Mouse (Mus musculus): ENCODE measurements around the gene Plxna2. TPM values are rescaled to one million over a fixed set of nuclear protein-coding genes. Genes with fewer than 3 reads are reported as not detected.

Gene Plxna2
- polyA plus RNA-seq, 1 experiment from 2014 or later, result 8.5 TPM

DNA sequence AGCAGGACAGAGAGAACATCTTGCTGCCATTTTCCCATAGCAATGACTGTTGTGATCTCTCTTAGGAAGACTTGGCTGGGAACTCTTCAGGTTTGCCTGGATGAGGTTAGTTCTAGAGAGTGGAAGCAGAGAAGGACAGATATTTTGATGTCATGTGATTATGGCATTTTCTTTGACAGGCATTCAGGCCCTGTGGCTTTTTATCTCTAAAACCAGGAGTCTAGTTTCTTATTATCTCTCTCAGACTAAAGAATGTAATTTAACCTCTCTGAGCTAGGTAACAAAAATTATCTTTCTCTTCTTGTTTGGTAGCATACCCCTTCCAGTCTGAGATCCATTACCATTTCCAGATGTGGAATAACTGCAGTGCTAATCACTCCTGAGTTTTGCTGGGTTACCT, 55.2 kb downstream of the Plxna2 start:
- H3K27me3 ChIP-seq, result no peaks in the 10 kb centered on the region
- H3K4me2 ChIP-seq, result no peak overlapping the region
- H3K4me1 ChIP-seq, result peaks cover 5% of the 10 kb centered on the region
- no peak overlapping the region for H3K9ac ChIP-seq
- H3K4me3 ChIP-seq, result no peak overlapping the region
- H3K9me3 ChIP-seq, result no peaks in the 10 kb centered on the region
- no peaks in the 10 kb centered on the region for H3K36me3 ChIP-seq
- ATAC-seq (ENCODE audit: borderline replicate concordance, extremely low read depth, low FRiP score, low TSS enrichment), result no peak
- H3K27ac ChIP-seq, result no peak overlapping the region

DNA sequence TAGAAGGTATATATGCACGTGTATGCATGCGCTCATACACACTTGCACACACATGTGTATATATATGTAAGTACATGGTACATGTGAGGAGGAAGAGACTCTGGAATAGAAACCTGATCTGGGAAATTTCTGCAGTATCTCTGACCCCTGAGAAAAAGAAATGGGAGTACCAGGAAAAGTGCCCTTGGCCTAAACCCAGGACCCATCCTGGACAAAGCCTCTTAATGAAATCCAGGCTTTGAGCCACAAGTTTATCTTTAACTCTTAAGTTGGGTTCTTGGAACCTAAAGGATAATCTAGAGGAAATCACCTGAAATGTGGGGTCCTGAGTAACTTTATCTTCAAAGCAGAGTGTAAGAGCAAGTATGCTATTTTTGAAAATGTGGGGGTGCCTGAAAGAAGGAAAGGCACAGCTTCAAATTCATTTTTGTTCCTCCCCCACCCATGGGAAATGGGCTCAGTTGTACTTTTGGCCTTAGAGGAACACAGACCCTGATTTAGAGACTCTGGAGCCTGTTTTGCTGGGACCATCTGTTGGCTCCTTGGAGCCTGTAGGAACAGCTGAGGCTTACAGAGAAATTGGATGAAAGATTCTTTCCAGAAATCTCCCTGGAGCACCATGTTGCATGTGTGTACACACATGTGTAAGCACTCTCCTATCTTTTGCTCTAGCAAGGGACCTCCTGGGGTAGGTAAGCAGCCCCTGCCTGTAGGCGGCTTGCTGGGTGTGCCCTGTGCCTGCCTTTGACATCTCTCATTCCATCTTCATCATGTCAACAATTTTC, 57.3 kb downstream of the Plxna2 start:
- H3K4me2 ChIP-seq, result no peak overlapping the region
- ATAC-seq (ENCODE audit: borderline replicate concordance, extremely low read depth, low FRiP score, low TSS enrichment), result no peak; the same call in 1 of the 2 replicates
- 76% methylated on average over 3 of the region's 3 CpGs for WGBS
- no peak overlapping the region for H3K4me3 ChIP-seq
- H3K27ac ChIP-seq, result no peak overlapping the region
- no peaks in the 10 kb centered on the region for H3K9me3 ChIP-seq
- H3K9ac ChIP-seq, result no peak overlapping the region
- H3K27me3 ChIP-seq, result no peaks in the 10 kb centered on the region
- H3K36me3 ChIP-seq, result no peaks in the 10 kb centered on the region
- H3K4me1 ChIP-seq, result peaks cover 19% of the 10 kb centered on the region

DNA sequence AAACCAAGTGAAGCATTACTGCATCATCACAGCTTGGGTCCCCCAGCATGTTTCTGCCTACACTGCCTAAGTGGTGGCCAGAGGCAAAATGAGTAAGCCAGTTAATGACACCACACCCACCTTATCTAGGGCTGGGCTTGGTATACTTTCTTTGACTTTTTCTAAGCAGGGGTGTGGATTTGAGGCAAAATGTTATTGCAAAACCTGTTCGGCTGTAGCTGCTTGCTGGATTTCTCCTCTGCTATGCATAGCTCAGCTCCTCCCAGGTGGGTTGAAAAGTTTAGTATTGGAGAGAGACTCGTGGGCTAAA, 57.8 kb downstream of the Plxna2 start:
- no peak overlapping the region for H3K4me2 ChIP-seq
- H3K9me3 ChIP-seq, result no peaks in the 10 kb centered on the region
- H3K27ac ChIP-seq, result no peak overlapping the region
- no peak overlapping the region for H3K4me3 ChIP-seq
- no peak; the same call in 1 of the 2 replicates for ATAC-seq (ENCODE audit: borderline replicate concordance, extremely low read depth, low FRiP score, low TSS enrichment)
- no peak overlapping the region for H3K9ac ChIP-seq
- no peaks in the 10 kb centered on the region for H3K27me3 ChIP-seq
- H3K36me3 ChIP-seq, result no peaks in the 10 kb centered on the region
- H3K4me1 ChIP-seq, result peaks cover 24% of the 10 kb centered on the region
- 27% methylated on average over 2 of the region's 2 CpGs for WGBS

DNA sequence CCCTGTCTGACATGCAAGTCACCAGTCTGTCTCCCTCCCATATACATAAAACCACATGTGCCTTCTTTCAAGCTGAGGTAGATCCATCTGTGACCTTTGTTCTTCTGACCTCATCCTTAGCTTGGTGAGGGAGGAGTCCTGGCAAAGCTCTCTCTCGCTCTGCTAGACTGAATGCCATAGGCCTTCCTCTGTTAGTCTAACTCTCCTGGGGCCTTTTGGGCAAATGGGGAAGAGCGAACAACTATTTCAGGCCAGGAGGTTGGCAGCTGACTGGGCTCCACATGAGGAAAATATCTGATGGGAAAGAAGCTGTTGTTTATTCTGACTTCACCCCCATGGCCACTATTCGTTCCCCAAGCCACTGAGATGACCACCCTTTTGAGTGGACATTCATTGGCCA, 59.9 kb downstream of the Plxna2 start:
- no peak overlapping the region for H3K4me2 ChIP-seq
- no peak overlapping the region for H3K4me3 ChIP-seq
- H3K27ac ChIP-seq, result no peak overlapping the region
- H3K27me3 ChIP-seq, result no peaks in the 10 kb centered on the region
- no peaks in the 10 kb centered on the region for H3K9me3 ChIP-seq
- no peak for ATAC-seq (ENCODE audit: borderline replicate concordance, extremely low read depth, low FRiP score, low TSS enrichment)
- no peak overlapping the region for H3K9ac ChIP-seq
- peaks cover 26% of the 10 kb centered on the region for H3K4me1 ChIP-seq
- 72% methylated on average over 3 of the region's 3 CpGs for WGBS
- no peaks in the 10 kb centered on the region for H3K36me3 ChIP-seq

DNA sequence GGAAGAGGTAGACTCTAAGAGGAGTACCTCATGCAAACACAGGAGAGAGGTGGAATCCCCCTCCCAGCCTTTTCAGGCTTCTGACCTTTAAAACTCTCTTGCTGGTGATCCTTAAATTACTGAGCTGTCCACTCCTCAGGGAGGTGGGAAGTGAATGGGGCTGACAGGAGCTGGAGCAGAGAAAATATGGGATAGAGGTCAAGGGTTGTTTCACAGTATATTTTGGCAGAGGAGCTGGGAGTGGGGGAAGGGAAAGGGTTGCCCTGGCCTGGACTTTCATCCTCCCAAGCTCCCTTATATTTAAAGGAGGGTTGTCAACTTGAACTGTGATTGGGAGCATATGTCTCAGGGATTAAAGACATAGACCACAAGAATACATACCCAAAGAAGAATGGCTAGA, 61.1 kb downstream of the Plxna2 start:
- Histone ChIP-seq H3K36me3 (no peaks in the 10 kb centered on the region), H3K9ac (no peak overlapping the region), H3K4me1 (peaks cover 26% of the 10 kb centered on the region), H3K27ac (no peak overlapping the region), H3K4me2 (no peak overlapping the region), H3K9me3 (no peaks in the 10 kb centered on the region), H3K27me3 (no peaks in the 10 kb centered on the region), H3K4me3 (no peak overlapping the region)
- ATAC-seq (ENCODE audit: borderline replicate concordance, extremely low read depth, low FRiP score, low TSS enrichment), result 0 out of 2 replicates have a peak, but pooled peaks have one; percentile 29

DNA sequence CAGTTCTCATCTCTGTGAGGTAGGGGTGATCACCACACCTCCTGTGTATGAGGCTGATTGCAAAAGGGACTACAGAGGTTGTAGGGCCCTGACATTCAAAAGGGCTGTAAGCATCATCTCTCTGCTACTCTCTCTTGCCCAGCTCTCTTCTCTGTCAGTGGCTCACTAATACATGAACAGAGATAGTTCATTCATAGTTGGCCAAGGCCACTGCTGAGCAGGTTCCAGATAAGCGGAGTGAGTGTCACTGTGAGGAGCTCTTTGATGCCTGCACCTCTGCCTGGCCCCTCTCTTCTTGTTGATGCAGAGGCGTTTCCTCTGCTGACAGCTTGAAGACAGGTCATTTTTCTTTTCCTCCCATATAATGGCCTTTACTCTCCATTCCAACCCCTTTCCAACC, 62.1 kb downstream of the Plxna2 start:
- 34% methylated on average over 2 of the region's 2 CpGs for WGBS
- Histone ChIP-seq H3K36me3 (no peaks in the 10 kb centered on the region), H3K4me1 (peaks cover 26% of the 10 kb centered on the region), H3K27ac (no peak overlapping the region), H3K9ac (no peak overlapping the region), H3K27me3 (no peaks in the 10 kb centered on the region), H3K4me3 (no peak overlapping the region), H3K4me2 (no peak overlapping the region), H3K9me3 (no peaks in the 10 kb centered on the region)
- ATAC-seq (ENCODE audit: borderline replicate concordance, extremely low read depth, low FRiP score, low TSS enrichment), result no peak

DNA sequence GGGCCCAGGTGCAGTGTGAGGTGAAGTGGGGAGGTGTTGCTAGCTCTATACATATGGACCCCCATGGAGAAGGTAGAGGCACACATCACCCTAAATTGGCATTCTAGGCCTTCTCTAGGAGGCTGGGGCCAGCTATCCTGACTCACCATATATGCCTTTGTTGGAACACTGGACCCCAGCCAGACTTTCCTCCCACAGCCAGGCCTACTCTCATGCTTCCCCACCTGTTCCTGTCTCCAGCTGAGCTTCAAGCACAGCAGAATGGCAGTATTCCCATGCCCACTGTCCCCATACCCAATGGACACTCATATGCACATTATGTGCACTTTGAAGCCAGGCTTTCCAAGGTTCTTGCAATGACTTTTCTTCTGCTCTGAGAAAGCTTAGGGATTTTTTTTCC, 64.0 kb downstream of the Plxna2 start:
- Histone ChIP-seq H3K9me3 (no peaks in the 10 kb centered on the region), H3K4me1 (peaks cover 26% of the 10 kb centered on the region), H3K36me3 (no peaks in the 10 kb centered on the region), H3K27me3 (no peaks in the 10 kb centered on the region), H3K27ac (no peak overlapping the region), H3K4me3 (no peak overlapping the region), H3K9ac (no peak overlapping the region), H3K4me2 (no peak overlapping the region)
- no peak for ATAC-seq (ENCODE audit: borderline replicate concordance, extremely low read depth, low FRiP score, low TSS enrichment)

DNA sequence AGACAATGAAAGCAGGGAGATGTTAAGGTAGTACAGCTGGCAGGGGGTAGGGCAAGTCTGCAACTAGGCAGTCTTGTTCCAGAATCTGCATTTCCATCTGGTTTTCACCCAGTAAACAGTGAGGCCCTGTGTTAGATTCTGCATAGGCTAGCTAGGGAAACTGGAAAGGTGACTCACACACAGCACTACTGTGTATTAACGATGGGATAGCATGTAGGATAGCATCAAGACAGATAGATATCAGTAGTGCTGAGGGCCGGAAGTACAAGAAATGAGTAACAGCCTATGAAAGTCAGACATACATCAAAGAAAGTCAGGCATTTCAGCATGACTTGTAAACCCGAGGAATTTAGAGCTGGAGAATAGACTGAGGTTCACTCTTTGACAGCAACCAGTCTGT, 65.1 kb downstream of the Plxna2 start:
- no peak overlapping the region for H3K4me3 ChIP-seq
- no peak overlapping the region for H3K27ac ChIP-seq
- no peak for ATAC-seq (ENCODE audit: borderline replicate concordance, extremely low read depth, low FRiP score, low TSS enrichment)
- H3K9me3 ChIP-seq, result no peaks in the 10 kb centered on the region
- peaks cover 24% of the 10 kb centered on the region for H3K4me1 ChIP-seq
- no peaks in the 10 kb centered on the region for H3K27me3 ChIP-seq
- H3K9ac ChIP-seq, result no peak overlapping the region
- 60% methylated on average over 3 of the region's 3 CpGs for WGBS
- H3K4me2 ChIP-seq, result no peak overlapping the region
- H3K36me3 ChIP-seq, result no peaks in the 10 kb centered on the region

DNA sequence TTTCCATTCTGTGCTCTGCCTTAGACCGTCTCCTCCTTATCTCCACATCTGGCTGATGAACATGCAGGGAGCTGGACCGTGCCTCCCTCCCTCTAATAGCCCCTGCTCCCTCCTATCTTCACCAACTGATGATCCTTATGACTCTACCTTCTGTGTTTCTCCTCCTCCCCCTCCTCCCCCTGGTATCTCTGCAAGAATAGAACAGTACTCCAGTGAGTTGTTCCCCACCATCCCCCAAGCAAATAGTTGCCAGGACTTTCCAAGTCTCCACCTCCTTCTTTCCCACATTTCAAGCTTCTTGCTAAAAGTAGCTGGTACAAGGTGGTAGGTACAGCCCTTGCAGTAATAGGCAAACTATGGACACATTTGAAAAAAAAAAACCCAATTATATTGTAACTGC, 67.9 kb downstream of the Plxna2 start:
- whole genome bisulfite sequencing, result 68% methylated on average over 2 of the region's 2 CpGs
- no peak overlapping the region for H3K27ac ChIP-seq
- H3K4me2 ChIP-seq, result no peak overlapping the region
- no peaks in the 10 kb centered on the region for H3K27me3 ChIP-seq
- H3K9ac ChIP-seq, result no peak overlapping the region
- no peak for ATAC-seq (ENCODE audit: borderline replicate concordance, extremely low read depth, low FRiP score, low TSS enrichment)
- H3K4me3 ChIP-seq, result no peak overlapping the region
- H3K9me3 ChIP-seq, result no peaks in the 10 kb centered on the region
- peaks cover 4% of the 10 kb centered on the region; the same call in 1 of the 2 replicates for H3K4me1 ChIP-seq
- H3K36me3 ChIP-seq, result no peaks in the 10 kb centered on the region

DNA sequence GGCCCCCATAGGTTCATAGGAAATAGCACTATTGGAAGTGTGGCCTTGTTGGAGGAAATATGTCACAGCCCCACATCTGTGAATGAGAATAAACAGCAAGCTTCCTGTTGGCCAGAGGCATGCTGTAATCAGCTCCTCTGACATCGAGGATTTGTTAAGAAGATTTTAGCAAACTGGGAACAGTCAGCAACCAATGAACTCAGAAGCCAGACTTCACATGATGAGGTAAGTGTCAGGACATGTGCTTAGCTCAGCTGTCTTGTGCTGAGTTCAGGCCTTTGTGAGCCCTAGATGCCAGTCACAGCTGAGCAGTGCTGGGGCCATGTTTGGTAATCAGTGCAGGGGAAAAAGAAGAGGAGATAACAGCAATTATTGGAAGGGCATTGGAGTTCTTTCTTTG, 69.7 kb downstream of the Plxna2 start:
- no peak overlapping the region for H3K9ac ChIP-seq
- H3K4me2 ChIP-seq, result no peak overlapping the region
- H3K9me3 ChIP-seq, result no peaks in the 10 kb centered on the region
- no peak overlapping the region for H3K4me3 ChIP-seq
- H3K27ac ChIP-seq, result no peak overlapping the region
- ATAC-seq (ENCODE audit: borderline replicate concordance, extremely low read depth, low FRiP score, low TSS enrichment), result 0 out of 2 replicates have a peak, but pooled peaks have one; percentile 50
- H3K27me3 ChIP-seq, result no peaks in the 10 kb centered on the region
- WGBS, result 40% methylated on average over 1 of the region's 1 CpGs
- no peaks in the 10 kb centered on the region for H3K36me3 ChIP-seq
- 0 out of 2 replicates have a peak, but pooled peaks cover 2% of the 10 kb centered on the region for H3K4me1 ChIP-seq

DNA sequence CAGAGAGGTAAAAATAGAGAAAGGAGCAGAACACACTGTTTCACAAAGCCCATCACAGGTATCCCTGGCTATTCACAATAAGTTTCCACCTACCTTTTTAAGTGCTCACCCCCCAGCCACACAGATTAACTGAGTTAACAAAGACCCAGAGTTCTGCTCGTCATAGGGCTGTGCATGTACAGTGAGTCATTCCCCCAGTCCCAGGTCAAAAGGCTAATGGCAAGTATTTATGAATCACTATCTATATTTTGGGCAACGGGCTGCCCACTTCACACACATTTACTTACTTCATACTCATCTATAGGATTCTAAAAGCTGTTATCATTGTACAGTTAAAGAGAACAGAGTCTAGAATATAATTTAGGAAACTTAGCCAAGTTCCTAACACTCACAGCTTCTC, 70.1 kb downstream of the Plxna2 start:
- 34% methylated on average over 2 of the region's 2 CpGs for WGBS
- no peaks in the 10 kb centered on the region for H3K9me3 ChIP-seq
- H3K4me2 ChIP-seq, result no peak overlapping the region
- H3K9ac ChIP-seq, result no peak overlapping the region
- ATAC-seq (ENCODE audit: borderline replicate concordance, extremely low read depth, low FRiP score, low TSS enrichment), result no peak
- H3K4me3 ChIP-seq, result no peak overlapping the region
- no peak overlapping the region for H3K27ac ChIP-seq
- no peaks in the 10 kb centered on the region for H3K36me3 ChIP-seq
- H3K27me3 ChIP-seq, result no peaks in the 10 kb centered on the region
- 0 out of 2 replicates have a peak, but pooled peaks cover 2% of the 10 kb centered on the region for H3K4me1 ChIP-seq

DNA sequence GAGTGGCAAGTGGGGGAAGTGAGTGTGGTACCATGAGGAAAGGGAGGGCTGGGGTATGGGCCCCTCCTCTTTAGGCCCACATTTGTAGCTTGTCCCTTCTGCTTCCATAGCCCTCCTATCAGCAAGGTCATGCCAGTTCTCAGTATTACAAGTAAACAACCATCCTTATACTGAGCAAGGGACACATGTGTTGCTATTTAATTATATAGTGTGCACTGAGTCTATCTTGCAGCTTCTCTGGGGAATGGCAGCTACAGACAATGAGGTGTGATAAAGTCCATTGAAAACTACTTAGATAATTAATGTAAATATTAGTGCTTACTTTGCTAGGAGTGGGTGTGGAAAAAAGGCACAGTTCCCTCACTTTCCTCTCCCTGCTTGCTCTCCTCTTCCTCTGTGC, 75.0 kb downstream of the Plxna2 start:
- H3K4me1 ChIP-seq, result peaks cover 4% of the 10 kb centered on the region; the same call in 1 of the 2 replicates
- H3K36me3 ChIP-seq, result no peaks in the 10 kb centered on the region
- H3K9me3 ChIP-seq, result no peaks in the 10 kb centered on the region
- no peak overlapping the region for H3K4me2 ChIP-seq
- H3K4me3 ChIP-seq, result no peak overlapping the region
- H3K9ac ChIP-seq, result no peak overlapping the region
- H3K27ac ChIP-seq, result no peak overlapping the region
- no peak for ATAC-seq (ENCODE audit: borderline replicate concordance, extremely low read depth, low FRiP score, low TSS enrichment)
- no peaks in the 10 kb centered on the region for H3K27me3 ChIP-seq

DNA sequence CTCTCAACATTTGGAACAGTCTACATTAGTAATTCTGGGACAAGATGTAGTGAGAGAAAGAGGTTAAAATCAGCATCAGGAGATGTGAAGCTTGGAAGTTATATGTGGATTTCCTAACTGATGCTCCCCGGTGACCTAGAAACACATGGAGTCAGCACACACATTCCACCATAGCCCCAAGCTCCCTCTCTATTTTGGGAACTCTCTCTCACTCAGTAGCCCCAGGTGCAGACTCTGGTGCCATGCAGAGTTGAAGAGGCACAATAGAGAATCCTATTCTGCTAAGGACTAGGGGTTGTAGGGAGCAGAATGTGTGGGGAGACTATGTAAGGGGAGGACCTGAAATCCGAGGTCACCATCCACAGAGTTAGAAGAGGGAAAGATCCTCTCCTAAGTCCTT, 75.5 kb downstream of the Plxna2 start:
- Histone ChIP-seq H3K4me1 (peaks cover 4% of the 10 kb centered on the region; the same call in 1 of the 2 replicates), H3K9ac (no peak overlapping the region), H3K27me3 (no peaks in the 10 kb centered on the region), H3K36me3 (no peaks in the 10 kb centered on the region), H3K4me3 (no peak overlapping the region), H3K4me2 (no peak overlapping the region), H3K9me3 (no peaks in the 10 kb centered on the region), H3K27ac (no peak overlapping the region)
- WGBS, result 82% methylated on average over 2 of the region's 2 CpGs
- ATAC-seq (ENCODE audit: borderline replicate concordance, extremely low read depth, low FRiP score, low TSS enrichment), result no peak
